Mouse (Mus musculus): ENCODE data around the gene Ypel4.

DNA sequence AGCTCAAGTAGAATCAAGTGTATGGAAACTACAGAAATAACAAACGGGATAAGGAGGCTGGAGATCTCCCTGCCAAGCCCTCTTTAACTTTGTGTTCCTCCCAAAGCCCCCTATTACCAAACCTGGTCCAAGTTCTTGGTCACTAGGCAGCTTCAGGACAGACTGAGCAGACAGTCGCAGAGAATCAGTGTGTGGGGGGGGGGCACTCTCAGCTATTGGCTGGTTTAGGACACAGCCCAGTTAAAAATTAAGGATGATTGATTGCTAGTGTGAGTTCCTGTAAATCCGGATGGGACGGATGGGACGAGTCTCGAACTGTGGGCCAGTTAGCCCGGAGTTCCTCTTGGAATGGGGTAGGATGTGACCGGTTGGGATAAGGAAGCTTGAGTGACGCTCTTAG lies 41.4 kb downstream of the Ypel4 start, which contains the start of gene Serping1:
- TF ChIP-seq CTCF (IDR thresholded peaks at IDR 0.05; ENCODE audit: extremely low read depth, insufficient read depth, insufficient read length, insufficient replicate concordance) = no peak
- no peak for TF ChIP-seq POLR2A (IDR thresholded peaks at IDR 0.05; ENCODE audit: low read depth, low read length)

Data from spleen, adult 2 months (tissue).